Mouse (Mus musculus): ENCODE measurements around the gene Fgfr2. TPM values are rescaled to one million over a fixed set of nuclear protein-coding genes. Genes with fewer than 3 reads are reported as not detected.

Fgfr2 gene
- polyA plus RNA-seq, 1 experiment, result 0.17 TPM

DNA sequence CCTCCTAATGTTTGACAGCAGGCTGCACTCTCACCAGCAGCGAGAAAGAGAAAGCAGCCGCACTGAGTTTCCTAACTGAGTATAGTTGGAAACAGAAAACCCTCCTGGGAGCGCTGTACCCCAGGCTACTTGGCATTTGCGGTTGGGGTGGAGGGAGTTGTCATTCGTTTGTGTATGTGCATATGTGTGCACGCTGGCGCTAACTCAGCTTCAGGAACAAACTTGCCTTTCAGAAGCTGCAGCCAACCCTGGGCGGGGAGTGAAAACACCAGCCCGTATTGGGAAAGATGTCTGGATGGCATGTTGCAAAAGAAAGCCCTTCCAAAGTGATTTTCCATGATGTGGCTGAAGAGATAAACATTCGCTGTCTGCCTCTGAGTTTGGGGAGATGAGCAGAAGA, 2546.2 kb downstream of the Fgfr2 start:
- no peak overlapping the region for H3ac ChIP-seq (ENCODE audit: control insufficient read depth, insufficient read length)
- no peaks in the 10 kb centered on the region for H3K36me3 ChIP-seq (ENCODE audit: control insufficient read depth, insufficient read depth)
- H3K4me3 ChIP-seq, result no peak overlapping the region
- H3K4me2 ChIP-seq (ENCODE audit: low read depth), result peak overlapping the region; percentile 70
- H3K27me3 ChIP-seq (ENCODE audit: control insufficient read depth, insufficient read depth, insufficient read length), result no peaks in the 10 kb centered on the region
- TF ChIP-seq CEBPB (IDR thresholded peaks at IDR 0.05; ENCODE audit: insufficient read depth, poor library complexity, severe bottlenecking), result no peak
- no peak for TF ChIP-seq TCF3 (IDR thresholded peaks at IDR 0.05; ENCODE audit: insufficient read length, low read depth)
- TF ChIP-seq SRF (IDR thresholded peaks at IDR 0.05; ENCODE audit: control insufficient read depth, insufficient read length, low read depth), result no peak
- TF ChIP-seq REST (IDR thresholded peaks at IDR 0.05; ENCODE audit: insufficient read depth, insufficient read length), result no peak
- TF ChIP-seq POLR2A (IDR thresholded peaks at IDR 0.05; ENCODE audit: insufficient read length, low read depth), result no peak
- no peak for TF ChIP-seq USF1 (IDR thresholded peaks at IDR 0.05; ENCODE audit: low read depth)
- TF ChIP-seq POLR2AphosphoS2 (IDR thresholded peaks at IDR 0.05; ENCODE audit: insufficient read length, low read depth), result no peak
- no peaks in the 10 kb centered on the region for H3K79me2 ChIP-seq (ENCODE audit: control insufficient read depth, insufficient read depth)

DNA sequence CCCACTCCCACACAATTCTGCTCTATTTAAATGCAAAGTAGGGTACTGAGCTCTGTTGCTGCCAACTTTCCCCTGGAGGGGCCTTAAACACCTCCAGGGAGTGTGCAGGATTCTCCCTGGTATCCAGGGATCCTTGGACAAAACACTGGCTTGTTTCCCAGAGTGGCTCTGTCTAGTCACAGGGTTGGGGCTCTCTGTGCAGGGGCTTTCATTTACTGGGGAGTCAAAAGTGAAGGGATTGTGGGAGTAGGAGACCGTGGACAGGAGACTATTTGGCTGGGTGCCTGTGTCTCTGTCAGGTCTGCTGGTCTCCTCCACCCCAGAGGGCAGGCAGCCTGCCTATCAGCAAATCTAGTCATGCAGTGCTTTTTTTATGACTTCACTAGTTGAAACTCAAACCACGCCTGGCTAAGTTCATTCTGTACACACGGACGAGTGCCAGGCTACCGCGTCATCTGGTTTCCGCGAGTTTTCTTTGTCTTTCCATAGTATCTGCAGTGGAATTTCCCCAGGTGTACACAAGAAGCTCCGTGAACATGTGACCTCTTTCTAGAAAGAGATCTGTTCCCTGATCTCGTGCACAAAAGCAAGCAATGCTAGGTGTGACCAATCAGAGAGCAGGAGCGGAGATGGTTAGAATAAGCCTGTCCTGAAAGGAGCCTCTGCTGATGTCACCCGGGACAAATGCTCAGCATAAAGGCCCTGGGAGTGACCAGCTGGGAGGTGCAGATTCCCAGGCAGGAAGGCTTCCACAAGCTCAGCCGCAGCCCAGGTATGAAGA, 2548.7 kb downstream of the Fgfr2 start:
- Histone ChIP-seq H3K36me3 (ENCODE audit: control insufficient read depth, insufficient read depth) (no peaks in the 10 kb centered on the region), H3K79me2 (ENCODE audit: control insufficient read depth, insufficient read depth) (no peaks in the 10 kb centered on the region), H3K27me3 (ENCODE audit: control insufficient read depth, insufficient read depth, insufficient read length) (no peaks in the 10 kb centered on the region), H3K4me2 (ENCODE audit: low read depth) (peak overlapping the region; percentile 76), H3K4me3 (peak overlapping the region; percentile 8), H3ac (ENCODE audit: control insufficient read depth, insufficient read length) (no peak overlapping the region)
- TF ChIP-seq MYOG (IDR thresholded peaks at IDR 0.05; ENCODE audit: control insufficient read depth in 1 of 3, insufficient read depth in 1 of 3, insufficient read length in 2 of 3, low read depth in 2 of 3) (peak in 1 of 3 experiments; percentile 49), USF1 (IDR thresholded peaks at IDR 0.05; ENCODE audit: low read depth) (peak; percentile 14), SRF (IDR thresholded peaks at IDR 0.05; ENCODE audit: control insufficient read depth, insufficient read length, low read depth) (no peak)

DNA sequence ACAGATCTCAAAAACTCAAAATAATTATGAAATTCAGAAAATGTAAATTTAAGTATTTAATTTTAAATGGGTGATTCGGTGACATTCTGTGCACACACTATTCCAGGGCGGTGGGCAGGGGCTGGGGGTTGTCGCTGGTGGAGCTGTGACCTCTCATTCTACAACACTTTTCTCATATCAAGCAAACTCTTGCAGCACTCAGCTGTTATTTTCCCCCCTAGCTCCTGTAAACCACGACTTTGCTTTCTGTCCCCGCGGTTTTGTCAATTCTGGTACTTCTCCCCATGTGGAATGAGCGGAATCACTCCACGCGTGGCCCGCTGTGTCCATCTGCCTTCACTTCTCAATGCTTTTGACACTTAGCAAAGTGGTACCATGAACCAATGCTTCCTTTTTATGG, 2549.4 kb downstream of the Fgfr2 start:
- Histone ChIP-seq H3K4me3 (no peak overlapping the region), H3K4me2 (ENCODE audit: low read depth) (peak overlapping the region; percentile 76), H3K79me2 (ENCODE audit: control insufficient read depth, insufficient read depth) (no peaks in the 10 kb centered on the region), H3ac (ENCODE audit: control insufficient read depth, insufficient read length) (no peak overlapping the region), H3K27me3 (ENCODE audit: control insufficient read depth, insufficient read depth, insufficient read length) (no peaks in the 10 kb centered on the region), H3K36me3 (ENCODE audit: control insufficient read depth, insufficient read depth) (no peaks in the 10 kb centered on the region)
- TF ChIP-seq POLR2A (IDR thresholded peaks at IDR 0.05; ENCODE audit: insufficient read length, low read depth) (no peak), MYOG (IDR thresholded peaks at IDR 0.05; ENCODE audit: control insufficient read depth in 1 of 3, insufficient read depth in 1 of 3, insufficient read length in 2 of 3, low read depth in 2 of 3) (no peak), POLR2AphosphoS2 (IDR thresholded peaks at IDR 0.05; ENCODE audit: insufficient read length, low read depth) (no peak), TCF3 (IDR thresholded peaks at IDR 0.05; ENCODE audit: insufficient read length, low read depth) (no peak), MAX (IDR thresholded peaks at IDR 0.05; ENCODE audit: low read depth) (no peak), E2F4 (IDR thresholded peaks at IDR 0.05; ENCODE audit: insufficient read depth) (no peak)

DNA sequence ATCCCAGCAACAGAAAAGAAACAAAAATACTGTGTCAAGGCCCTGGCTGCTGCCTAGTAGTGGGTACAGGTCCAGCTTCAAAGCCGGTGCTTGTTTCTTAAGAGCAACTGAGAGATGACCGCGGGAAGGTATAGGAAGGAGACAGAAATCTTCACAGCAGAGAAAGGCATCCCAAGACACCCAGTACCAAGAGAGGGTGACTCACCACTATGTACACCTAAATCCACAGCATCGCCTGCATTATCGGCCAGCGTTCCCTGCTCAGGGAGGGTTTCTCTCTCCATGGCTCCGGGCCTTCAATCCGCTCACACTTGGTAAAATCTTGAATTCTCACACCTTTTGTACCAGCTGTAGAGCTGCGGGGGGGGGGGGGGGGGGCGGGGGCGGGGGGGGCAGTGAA, 2550.3 kb downstream of the Fgfr2 start, which contains the start of gene Nsmce4a:
Gene Nsmce4a (minus strand): TSS at position 298 of the 400 bp plus-strand sequence.
- Histone ChIP-seq H3ac (ENCODE audit: control insufficient read depth, insufficient read length) (no peak within 1 kb of the TSS), H3K79me2 (ENCODE audit: control insufficient read depth, insufficient read depth) (no peaks in the 10 kb centered on the region), H3K4me2 (ENCODE audit: low read depth) (no peak within 1 kb of the TSS), H3K27me3 (ENCODE audit: control insufficient read depth, insufficient read depth, insufficient read length) (no peaks in the 10 kb centered on the region), H3K36me3 (ENCODE audit: control insufficient read depth, insufficient read depth) (no peaks in the 10 kb centered on the region), H3K4me3 (no peak within 1 kb of the TSS)
- TF ChIP-seq MYOG (IDR thresholded peaks at IDR 0.05; ENCODE audit: control insufficient read depth in 1 of 3, insufficient read depth in 1 of 3, insufficient read length in 2 of 3, low read depth in 2 of 3), result no peak
- no peak for TF ChIP-seq USF1 (IDR thresholded peaks at IDR 0.05; ENCODE audit: low read depth)
- no peak for TF ChIP-seq MAX (IDR thresholded peaks at IDR 0.05; ENCODE audit: low read depth)
- no peak for TF ChIP-seq POLR2A (IDR thresholded peaks at IDR 0.05; ENCODE audit: insufficient read length, low read depth)
- TF ChIP-seq POLR2AphosphoS2 (IDR thresholded peaks at IDR 0.05; ENCODE audit: insufficient read length, low read depth), result no peak
- TF ChIP-seq SRF (IDR thresholded peaks at IDR 0.05; ENCODE audit: control insufficient read depth, insufficient read length, low read depth), result no peak
- TF ChIP-seq REST (IDR thresholded peaks at IDR 0.05; ENCODE audit: insufficient read depth, insufficient read length), result no peak

DNA sequence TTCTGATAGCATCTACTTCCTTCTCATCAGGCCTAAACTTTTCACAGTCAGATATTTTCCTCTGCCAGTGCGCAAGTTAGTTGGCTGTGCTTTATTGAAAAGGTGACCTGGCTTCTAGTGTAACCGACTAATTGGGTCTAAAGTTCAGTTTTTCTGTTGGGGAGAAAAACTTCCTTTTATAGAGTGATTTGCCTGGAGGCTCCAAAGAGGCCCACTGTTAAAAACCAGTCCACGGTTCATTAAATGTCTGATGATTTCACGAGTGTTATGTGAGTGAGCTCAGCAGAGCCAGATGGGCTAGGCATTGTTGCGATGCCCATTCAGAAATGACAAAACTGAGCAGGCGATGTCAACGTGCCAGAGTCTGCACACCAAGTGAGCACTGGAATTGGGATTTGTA, 2552.7 kb downstream of the Fgfr2 start:
- Histone ChIP-seq H3K27me3 (ENCODE audit: control insufficient read depth, insufficient read depth, insufficient read length) (no peaks in the 10 kb centered on the region), H3K4me2 (ENCODE audit: low read depth) (no peak overlapping the region), H3ac (ENCODE audit: control insufficient read depth, insufficient read length) (no peak overlapping the region), H3K36me3 (ENCODE audit: control insufficient read depth, insufficient read depth) (no peaks in the 10 kb centered on the region), H3K4me3 (no peak overlapping the region), H3K79me2 (ENCODE audit: control insufficient read depth, insufficient read depth) (no peaks in the 10 kb centered on the region)
- TF ChIP-seq POLR2AphosphoS2 (IDR thresholded peaks at IDR 0.05; ENCODE audit: insufficient read length, low read depth) (no peak), MAX (IDR thresholded peaks at IDR 0.05; ENCODE audit: low read depth) (no peak), POLR2A (IDR thresholded peaks at IDR 0.05; ENCODE audit: insufficient read length, low read depth) (no peak), E2F4 (IDR thresholded peaks at IDR 0.05; ENCODE audit: insufficient read depth) (no peak), MYOD1 (IDR thresholded peaks at IDR 0.05; ENCODE audit: control insufficient read depth in 1 of 3, insufficient read length in 2 of 3, low read depth in 2 of 3) (no peak), SRF (IDR thresholded peaks at IDR 0.05; ENCODE audit: control insufficient read depth, insufficient read length, low read depth) (no peak), TCF12 (IDR thresholded peaks at IDR 0.05; ENCODE audit: insufficient read depth, poor library complexity, severe bottlenecking) (no peak), USF1 (IDR thresholded peaks at IDR 0.05; ENCODE audit: low read depth) (no peak), MYOG (IDR thresholded peaks at IDR 0.05; ENCODE audit: control insufficient read depth in 1 of 3, insufficient read depth in 1 of 3, insufficient read length in 2 of 3, low read depth in 2 of 3) (no peak)
